Mouse (Mus musculus) c-Kit-positive CD71-positive TER-119-negative erythroid progenitor cells, embryonic 14.5 days (primary cell): ENCODE results near the gene Rraga.
"Not testable (repeated sequence)": the region's sequence is repeated elsewhere in the genome, so short reads cannot be mapped to it uniquely, and the experiment has no call there.

ENCODE experiments used
- DNase-seq: peaks from one replicate; pipeline ENCODE4 v3.0.0-alpha.2; 2013; ENCODE audit warnings: low read depth

Gene Rraga

GRCm38 (mm10) chr4:86591304-86591703 lies 15.8 kb downstream of the Rraga start:
- no peak for DNase-seq

GRCm38 (mm10) chr4:86611524-86612288 lies 36.2 kb downstream of the Rraga start, which contains the start of gene Haus6:
TSS of gene Haus6 (minus strand) at chr4:86612055.
- peak; percentile 95 for DNase-seq

- DNase-seq = no peak
Observed at GRCm38 (mm10) chr4:86612289-86612620, 36.8 kb downstream of the Rraga start.

- no peak for DNase-seq
Observed at GRCm38 (mm10) chr4:86620506-86620905, 45.0 kb downstream of the Rraga start.

- no peak for DNase-seq
Observed at GRCm38 (mm10) chr4:86622116-86622515, 46.6 kb downstream of the Rraga start.

- DNase-seq = not testable (repeated sequence)
Observed at GRCm38 (mm10) chr4:86622532-86622931, 47.1 kb downstream of the Rraga start.

- DNase-seq = no peak
Observed at GRCm38 (mm10) chr4:86625463-86625862, 50.0 kb downstream of the Rraga start.

- not testable (repeated sequence) for DNase-seq
Observed at GRCm38 (mm10) chr4:86626496-86626895, 51.0 kb downstream of the Rraga start.
